Mouse (Mus musculus) heart, embryonic 13.5 days (tissue): ENCODE results near the gene Gm9745. TPM values are rescaled to one million over a fixed set of nuclear protein-coding genes. Genes with fewer than 3 reads are reported as not detected.

Experiments
- microRNA-seq: library from miRNA; unstranded; fragments of <30 nt; microRNA quantifications from one replicate; pipeline ENCODE4, GENCODE M21; 2016
- polyA plus RNA-seq: library from polyadenylated mRNA; unstranded; fragments of >200 nt; fragmentation: Nextera tagmentation; extraction: Ambion mirVana; gene quantifications from 2 replicates; pipeline ENCODE4 v1.2.1, GENCODE M21; 2015

The Gm9745 gene
- polyA plus RNA-seq, 1 experiment from 2014 or later, result not detected

Small RNA genes within 50 kb of the gene (microRNA-seq; reads per million reads assigned to microRNA genes)
- gene Gm22750, result not detected

Other genes starting within 250 kb of the Gm9745 start
- gene Wdr37, start 76.3 kb downstream of the Gm9745 start, polyA plus RNA-seq, result 15.4 and 15.6 TPM in 2 replicates
- gene Idi1, start 62.7 kb downstream of the Gm9745 start, polyA plus RNA-seq, result 44.6 and 48.7 TPM in 2 replicates
- not detected in 2 replicates for gene Idi2, start 4.6 kb upstream of the Gm9745 start, polyA plus RNA-seq
- gene Gtpbp4, start 47.9 kb upstream of the Gm9745 start, polyA plus RNA-seq, result 48.4 and 57.7 TPM in 2 replicates
- 23.1 and 23.3 TPM in 2 replicates for gene Larp4b, start 145.7 kb upstream of the Gm9745 start, polyA plus RNA-seq